Mouse (Mus musculus) heart, postnatal 0 days (tissue): ENCODE results near the gene Tnnc2. TPM values are rescaled to one million over a fixed set of nuclear protein-coding genes. Genes with fewer than 3 reads are reported as not detected.
A peak's percentile ranks its signal among the peaks of the same experiment; 100 is the strongest.

Experiments used
- ATAC-seq: fragments of 200-750 bp; cut with Nextera tagmentation; 2 replicates; pipeline ENCODE4 v1.8.0; 2017; ENCODE audit warnings: low read depth, moderate number of reproducible peaks, moderate library complexity; ENCODE audit not compliant: insufficient read depth
- DNase-seq: peaks from one replicate; pipeline ENCODE4 v3.0.0-alpha.2; 2016; ENCODE audit warnings: low spot score
- H3K27ac ChIP-seq: fragments of 300-500 bp; sonication (generic); 2 replicates; pipeline ENCODE4 v1.5.1; 2014; ENCODE audit warnings: low read depth, mild to moderate bottlenecking
- H3K27me3 ChIP-seq: fragments of 300-500 bp; sonication (generic); 2 replicates; pipeline ENCODE4 v1.6.1; 2014; ENCODE audit warnings: low read length, mixed read lengths; ENCODE audit not compliant: control insufficient read depth, insufficient read depth
- H3K36me3 ChIP-seq: fragments of 300-500 bp; sonication (generic); replicated peaks from 2 replicates; pipeline ENCODE4 v1.6.1; 2014; ENCODE audit warnings: low read length, mixed read lengths; ENCODE audit not compliant: control insufficient read depth, insufficient read depth
- H3K4me1 ChIP-seq: fragments of 300-500 bp; sonication (generic); 2 replicates; pipeline ENCODE4 v1.6.1; 2014; ENCODE audit warnings: antibody characterized with exemption; ENCODE audit not compliant: control insufficient read depth, insufficient read depth
- H3K4me2 ChIP-seq: fragments of 300-500 bp; sonication (generic); 2 replicates; pipeline ENCODE4 v1.6.1; 2014; ENCODE audit warnings: low read depth, mild to moderate bottlenecking, low read length, moderate library complexity
- H3K4me3 ChIP-seq: fragments of 300-500 bp; sonication (generic); 2 replicates; pipeline ENCODE4 v1.5.1; 2014; ENCODE audit warnings: low read depth, low read length
- H3K9ac ChIP-seq: fragments of 300-500 bp; sonication (generic); replicated peaks from 2 replicates; pipeline ENCODE4 v1.6.1; 2014; ENCODE audit warnings: low read depth, low read length, mixed read lengths
- H3K9me3 ChIP-seq: fragments of 300-500 bp; sonication (generic); replicated peaks from 2 replicates; pipeline ENCODE4 v1.6.1; 2016; ENCODE audit warnings: low read length; ENCODE audit not compliant: control insufficient read depth
- CTCF ChIP-seq: IDR thresholded peaks from 2 replicates; pipeline ENCODE4 v1.5.1; 2016; ENCODE audit warnings: antibody characterized with exemption, control low read depth, low read depth
- EP300 ChIP-seq: IDR thresholded peaks from 2 replicates; pipeline ENCODE4 v1.6.1; 2016; ENCODE audit warnings: antibody characterized with exemption, low read depth
- WGBS: fragments of 180-500 bp; shearing (Covaris S2); extraction: QIAGEN DNeasy Blood & Tissue Kit; methylation state at CpG from one replicate; pipeline ENCODE4 v1.1.7; 2014; 5-methylcytosine and 5-hydroxymethylcytosine counted together
- polyA plus RNA-seq: library from polyadenylated mRNA; unstranded; fragments of >200 nt; fragmentation: Nextera tagmentation; extraction: Ambion mirVana; gene quantifications from 2 replicates; pipeline ENCODE4 v1.2.1, GENCODE M21; 2015
- total RNA-seq: library from RNA; depleted of rRNA; stranded (reverse); fragments of >200 nt; gene quantifications from 2 replicates; pipeline ENCODE4 v1.2.3, GENCODE M21; 2014; ENCODE audit warnings: low replicate concordance

Tnnc2 gene
- total and polyA plus RNA-seq, 2 experiments from 2014 or later = 0.25 to 5.0 TPM

DNA sequence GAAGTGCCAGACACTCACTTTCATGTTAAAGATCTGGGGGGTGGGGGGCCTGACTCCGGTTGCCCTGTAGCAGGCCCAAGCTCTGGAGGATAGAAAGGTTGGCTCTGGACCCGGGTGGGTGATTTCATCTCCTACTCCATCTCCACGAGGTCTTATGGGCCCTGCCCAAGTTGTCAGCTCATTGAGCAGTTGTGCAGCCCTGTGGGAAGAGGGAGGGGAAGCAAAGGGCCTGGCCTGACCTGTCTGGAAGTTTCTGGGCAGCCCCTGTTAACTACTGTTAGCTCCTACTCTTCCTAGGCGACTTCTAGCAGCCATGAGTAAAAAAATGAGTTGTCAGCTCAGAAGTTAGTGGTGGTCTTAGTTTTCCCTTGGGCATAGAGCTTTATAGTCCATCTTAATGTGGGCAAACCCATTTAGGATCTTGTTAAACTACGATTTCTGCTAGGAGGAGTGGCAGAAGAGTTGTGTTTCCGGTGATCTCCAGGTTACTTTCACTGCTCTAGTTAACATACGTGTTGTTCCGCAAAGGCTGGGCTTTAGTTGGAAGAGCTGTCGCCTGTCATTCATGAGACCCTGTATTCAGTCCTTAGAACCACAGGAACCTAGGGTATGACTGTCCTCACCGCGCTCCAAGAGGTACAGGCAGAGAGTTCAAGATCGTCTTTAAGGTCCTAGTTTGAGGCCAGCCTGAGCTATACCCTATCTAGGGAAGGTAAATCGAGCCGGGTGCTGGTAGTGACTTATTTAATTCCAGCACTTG, 6.4 kb downstream of the Tnnc2 start:
- Histone ChIP-seq H3K36me3 (peaks cover 6% of the 10 kb centered on the region), H3K9ac (no peak overlapping the region), H3K27ac (no peak overlapping the region), H3K27me3 (no peaks in the 10 kb centered on the region), H3K4me2 (no peak overlapping the region), H3K9me3 (no peaks in the 10 kb centered on the region), H3K4me1 (peaks cover 20% of the 10 kb centered on the region; the same call in 1 of the 2 replicates), H3K4me3 (no peak overlapping the region)
- DNase-seq (no peak), ATAC-seq (no peak)
- TF ChIP-seq EP300 (no peak), CTCF (no peak)
- 75% methylated on average over 14 of the region's 14 CpGs for WGBS

- WGBS = 51% methylated on average over 8 of the region's 8 CpGs
Measured at GRCm38 (mm10) chr2:164771123-164771522, 8.6 kb downstream of the Tnnc2 start.

DNA sequence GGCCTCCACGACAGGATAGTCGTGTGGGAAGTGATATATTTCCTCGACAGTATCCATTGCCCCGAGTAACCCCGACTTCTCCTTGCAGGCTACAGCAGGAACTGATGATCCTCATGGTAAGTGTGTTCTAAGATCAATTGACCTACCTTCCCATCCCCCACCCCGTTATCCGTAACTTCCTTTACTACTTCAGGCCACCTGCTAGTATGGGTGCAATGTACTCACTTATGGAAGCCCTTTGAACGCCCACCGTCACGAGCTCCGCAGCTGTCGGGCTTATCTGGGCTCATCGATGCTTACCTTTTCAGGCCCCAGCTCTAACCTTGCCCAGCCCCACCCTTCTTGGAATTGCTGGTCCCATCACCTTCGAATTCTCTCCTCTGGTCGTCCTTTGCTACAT, 9.5 kb downstream of the Tnnc2 start:
- TF ChIP-seq CTCF (no peak), EP300 (no peak)
- peak overlapping the region; percentile 43 for H3K27ac ChIP-seq
- peaks cover 20% of the 10 kb centered on the region; the same call in 1 of the 2 replicates for H3K4me1 ChIP-seq
- ATAC-seq = no peak
- no peaks in the 10 kb centered on the region for H3K27me3 ChIP-seq
- 3% methylated on average over 15 of the region's 15 CpGs for WGBS
- peaks cover 35% of the 10 kb centered on the region for H3K36me3 ChIP-seq
- H3K9ac ChIP-seq = peak overlapping the region; percentile 58
- H3K4me3 ChIP-seq = peak overlapping the region; percentile 68
- no peaks in the 10 kb centered on the region for H3K9me3 ChIP-seq
- DNase-seq = no peak
- peak overlapping the region; percentile 86 for H3K4me2 ChIP-seq

More at GRCm38 (mm10) chr2:164771123-164771522, 8.6 kb downstream of the Tnnc2 start:
- Histone ChIP-seq H3K4me1 (peaks cover 20% of the 10 kb centered on the region; the same call in 1 of the 2 replicates), H3K27me3 (no peaks in the 10 kb centered on the region), H3K4me3 (peak overlapping the region; percentile 68), H3K4me2 (peak overlapping the region; percentile 86), H3K9me3 (no peaks in the 10 kb centered on the region), H3K9ac (peak overlapping the region; percentile 35; the same call in 1 of the 2 replicates), H3K27ac (no peak overlapping the region), H3K36me3 (peaks cover 27% of the 10 kb centered on the region)
- DNase-seq (no peak), ATAC-seq (no peak)
- no peak for TF ChIP-seq CTCF
- no peak for TF ChIP-seq EP300

DNA sequence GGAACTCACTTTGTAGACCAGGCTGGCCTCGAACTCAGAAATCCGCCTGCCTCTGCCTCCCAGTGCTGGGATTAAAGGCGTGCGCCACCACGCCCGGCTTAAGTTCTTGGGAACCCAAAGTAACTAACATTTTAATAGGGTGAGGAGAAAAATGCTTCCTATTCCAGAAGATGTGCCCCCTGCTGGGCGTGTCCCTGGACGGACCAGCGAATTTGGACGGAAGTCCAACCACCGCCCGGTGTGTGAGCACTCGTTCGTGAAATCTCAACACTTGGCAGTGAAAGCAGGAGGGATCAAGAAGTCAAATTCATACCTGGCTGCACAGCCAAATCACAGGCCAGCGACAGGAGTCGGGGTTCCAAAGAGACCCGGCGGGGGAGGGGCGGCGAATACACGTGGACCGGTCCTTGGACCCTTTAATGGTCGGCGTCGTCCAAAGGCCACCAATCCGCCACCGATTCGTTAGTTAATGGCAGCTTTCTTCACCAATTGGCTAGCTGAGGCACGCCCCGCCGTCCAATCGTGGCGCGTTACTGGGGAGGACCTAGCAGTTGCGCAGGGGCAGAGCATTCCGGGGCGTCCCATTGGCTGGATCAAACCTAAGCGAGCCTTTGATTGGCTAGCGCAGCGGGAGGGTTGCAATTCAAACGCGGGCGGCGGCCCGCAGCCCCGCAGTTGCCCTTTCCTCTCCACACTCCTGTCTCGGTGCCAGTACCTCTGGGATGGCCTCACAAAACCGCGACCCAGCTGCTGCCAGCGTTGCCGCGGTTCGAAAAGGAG, 10.3 kb downstream of the Tnnc2 start, which contains the start of gene Ube2c:
TSS of gene Ube2c (plus strand) at position 641 of the 780 bp plus-strand sequence.
- DNase-seq = peak; percentile 98

DNA sequence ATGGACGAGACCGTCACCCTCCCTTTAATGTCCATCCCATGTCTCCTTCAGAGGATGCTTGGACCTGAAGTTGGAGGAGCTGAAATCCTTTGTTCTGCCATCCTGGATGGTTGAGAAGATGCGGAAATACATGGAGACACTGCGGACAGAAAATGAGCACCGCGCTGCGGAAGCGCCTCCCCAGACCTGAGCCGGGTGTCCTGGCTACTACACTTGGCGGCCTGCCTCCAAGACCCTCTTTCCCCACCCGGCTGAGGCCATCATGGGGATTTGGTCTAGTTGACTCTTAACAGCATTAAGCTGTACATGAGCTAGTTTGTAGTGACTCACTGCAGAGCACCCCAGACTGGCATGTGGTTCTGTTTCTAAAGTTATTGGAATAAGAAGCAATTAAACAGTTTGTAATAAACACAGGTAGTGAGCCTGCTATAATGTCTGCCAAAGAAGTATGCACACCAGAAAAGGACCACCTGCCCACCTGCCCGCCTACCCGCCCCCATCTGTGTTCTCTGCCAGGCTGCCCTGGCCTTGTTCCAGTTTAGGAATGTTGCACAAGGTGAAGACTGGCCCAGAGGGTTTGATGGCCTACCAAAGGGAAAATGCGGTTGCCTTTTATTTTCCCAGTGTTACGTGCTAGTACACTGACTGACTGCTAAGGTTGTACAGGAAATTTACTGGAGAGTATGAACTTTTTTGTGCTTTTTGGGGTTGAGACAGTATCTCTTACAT, 11.8 kb downstream of the Tnnc2 start:
- H3K9me3 ChIP-seq = no peaks in the 10 kb centered on the region
- no peak overlapping the region for H3K4me2 ChIP-seq
- peaks cover 50% of the 10 kb centered on the region for H3K36me3 ChIP-seq
- no peak overlapping the region for H3K4me3 ChIP-seq
- H3K9ac ChIP-seq = no peak overlapping the region
- 82% methylated on average over 15 of the region's 15 CpGs for WGBS
- DNase-seq (no peak), ATAC-seq (no peak)
- H3K27me3 ChIP-seq = no peaks in the 10 kb centered on the region
- TF ChIP-seq CTCF (no peak), EP300 (no peak)
- H3K4me1 ChIP-seq = peaks cover 20% of the 10 kb centered on the region; the same call in 1 of the 2 replicates
- H3K27ac ChIP-seq = peak overlapping the region; percentile 74

More for the DNA sequence above, 10.3 kb downstream of the Tnnc2 start, which contains the start of gene Ube2c:
- Histone ChIP-seq H3K4me1 (peaks cover 20% of the 10 kb centered on the region; the same call in 1 of the 2 replicates), H3K4me2 (peak within 1 kb of the TSS; percentile 86), H3K27me3 (no peaks in the 10 kb centered on the region), H3K9me3 (no peaks in the 10 kb centered on the region), H3K36me3 (peaks cover 41% of the 10 kb centered on the region), H3K27ac (peak within 1 kb of the TSS; percentile 75), H3K4me3 (peak within 1 kb of the TSS; percentile 68), H3K9ac (peak within 1 kb of the TSS; percentile 58)
- ATAC-seq = peak; percentile 98
- whole genome bisulfite sequencing = 1% methylated on average over 53 of the region's 53 CpGs
- TF ChIP-seq CTCF = peak; percentile 41
- peak; percentile 92 for TF ChIP-seq EP300
